Mouse (Mus musculus) MEL (cell line): ENCODE results near the gene Gigyf1. TPM values are rescaled to one million over a fixed set of nuclear protein-coding genes. Genes with fewer than 3 reads are reported as not detected.

Experiments used
- DNase-seq: peaks from one replicate; pipeline ENCODE4 v3.0.0; 2011; ENCODE audit warnings: low read depth, low spot score
- H3K27ac ChIP-seq: 2 replicates; pipeline ENCODE4 v1.5.1; 2012; ENCODE audit warnings: low read depth, mild to moderate bottlenecking, control low read depth, low read length, moderate library complexity; ENCODE audit not compliant: control insufficient read depth
- H3K27me3 ChIP-seq, 2 experiments: fragments of 150-350 bp in 1 of 2; sonication (generic) in 1 of 2; 2 replicates each; pipeline ENCODE4 v1.6.1; 2012; ENCODE audit warnings: low read length in 2 of 2, mild to moderate bottlenecking in 2 of 2, improper control_type of control experiment in 1 of 2, moderate library complexity in 1 of 2; ENCODE audit not compliant: insufficient read depth in 2 of 2, control insufficient read depth in 1 of 2
- H3K36me3 ChIP-seq, 2 experiments: 2 replicates each; pipeline ENCODE4 v1.6.1; 2012 to 2014; ENCODE audit warnings: low read length in 2 of 2, improper control_type of control experiment in 1 of 2, inconsistent platforms in 1 of 2, mild to moderate bottlenecking in 1 of 2; ENCODE audit not compliant: insufficient read depth in 2 of 2, control insufficient read depth in 1 of 2
- H3K4me1 ChIP-seq, 2 experiments: fragments of 150-350 bp in 1 of 2; sonication (generic) in 1 of 2; 2 replicates each; pipeline ENCODE4 v1.6.1; 2012; ENCODE audit warnings: low read length in 2 of 2, improper control_type of control experiment in 1 of 2, mild to moderate bottlenecking in 1 of 2; ENCODE audit not compliant: insufficient read depth in 2 of 2, control insufficient read depth in 1 of 2
- H3K4me3 ChIP-seq, 2 experiments: fragments of 150-350 bp in 1 of 2; sonication (generic) in 1 of 2; 2 replicates each; pipeline ENCODE4 v1.5.1; 2012; ENCODE audit warnings: low read depth in 2 of 2, low read length in 2 of 2, mild to moderate bottlenecking in 2 of 2, moderate library complexity in 2 of 2, control low read depth in 1 of 2, improper control_type of control experiment in 1 of 2; ENCODE audit not compliant: control insufficient read depth in 1 of 2, insufficient read depth in 1 of 2
- H3K79me2 ChIP-seq: 2 replicates; pipeline ENCODE4 v1.6.1; 2012; ENCODE audit warnings: mild to moderate bottlenecking, low read length, moderate library complexity; ENCODE audit not compliant: control insufficient read depth, poor library complexity, insufficient read depth
- H3K9ac ChIP-seq: 2 replicates; pipeline ENCODE4 v1.6.1; 2012; ENCODE audit warnings: low read depth, mild to moderate bottlenecking, control low read depth, low read length, moderate library complexity; ENCODE audit not compliant: control insufficient read depth, poor library complexity, severe bottlenecking
- H3K9me3 ChIP-seq: fragments of 150-350 bp; sonication (generic); replicated peaks from 2 replicates; pipeline ENCODE4 v1.6.1; 2012; ENCODE audit warnings: mild to moderate bottlenecking, low read length, improper control_type of control experiment, moderate library complexity; ENCODE audit not compliant: insufficient read depth
- BHLHE40 ChIP-seq: IDR thresholded peaks from 2 replicates; pipeline ENCODE4 v1.6.1; 2012; ENCODE audit warnings: low read depth, mild to moderate bottlenecking, inconsistent platforms, low read length, improper control_type of control experiment, borderline replicate concordance
- CHD2 ChIP-seq: IDR thresholded peaks from 2 replicates; pipeline ENCODE4 v1.6.1; 2011; ENCODE audit warnings: low read length, improper control_type of control experiment
- CTCF ChIP-seq, 3 experiments: IDR thresholded peaks in 2 of 3; conservative IDR thresholded peaks in 1 of 3; 2 replicates each; pipeline ENCODE4 v1.5.1; 2011 to 2012; ENCODE audit warnings: low read length in 3 of 3, low read depth in 2 of 3, mild to moderate bottlenecking in 2 of 3, improper control_type of control experiment in 1 of 3, inconsistent platforms in 1 of 3, mixed read lengths in 1 of 3, moderate library complexity in 1 of 3; ENCODE audit not compliant: control insufficient read depth in 1 of 3, insufficient read depth in 1 of 3, poor library complexity in 1 of 3, severe bottlenecking in 1 of 3
- GABPA ChIP-seq: IDR thresholded peaks from 2 replicates; pipeline ENCODE4 v1.6.1; 2012; ENCODE audit warnings: low read depth, mild to moderate bottlenecking, inconsistent platforms, low read length, improper control_type of control experiment, moderate library complexity
- GATA1 ChIP-seq: IDR thresholded peaks from 2 replicates; pipeline ENCODE4 v1.6.1; 2011; ENCODE audit warnings: low read depth, low read length, improper control_type of control experiment
- HCFC1 ChIP-seq: IDR thresholded peaks from 2 replicates; pipeline ENCODE4 v1.6.1; 2012; ENCODE audit warnings: low read depth, mild to moderate bottlenecking, inconsistent platforms, low read length, improper control_type of control experiment, moderate library complexity
- JUND ChIP-seq: IDR thresholded peaks from 2 replicates; pipeline ENCODE4 v1.6.1; 2011; ENCODE audit warnings: low read depth, mild to moderate bottlenecking, improper control_type of control experiment, low read length
- MAFK ChIP-seq: IDR thresholded peaks from 2 replicates; pipeline ENCODE4 v1.6.1; 2011; ENCODE audit warnings: low read depth, mild to moderate bottlenecking, low read length, improper control_type of control experiment, borderline replicate concordance
- MAZ ChIP-seq: IDR thresholded peaks from 2 replicates; pipeline ENCODE4 v1.6.1; 2012; ENCODE audit warnings: low read depth, mild to moderate bottlenecking, inconsistent platforms, low read length, improper control_type of control experiment
- MEF2A ChIP-seq: IDR thresholded peaks from 2 replicates; pipeline ENCODE4 v1.6.1; 2014; ENCODE audit warnings: low read depth, mild to moderate bottlenecking, inconsistent platforms, low read length, improper control_type of control experiment; ENCODE audit not compliant: poor library complexity, insufficient replicate concordance, severe bottlenecking; ENCODE audit errors: extremely low read depth
- MXI1 ChIP-seq: IDR thresholded peaks from 2 replicates; pipeline ENCODE4 v1.6.1; 2011; ENCODE audit warnings: mild to moderate bottlenecking, low read depth, low read length, improper control_type of control experiment
- MYC ChIP-seq: IDR thresholded peaks from 2 replicates; pipeline ENCODE4 v1.6.1; 2011; ENCODE audit warnings: low read depth, mild to moderate bottlenecking, low read length, improper control_type of control experiment, moderate library complexity
- POLR2A ChIP-seq, 2 experiments: IDR thresholded peaks; 2 replicates each; pipeline ENCODE4 v1.6.1; 2011 to 2012; ENCODE audit warnings: low read length in 2 of 2, mild to moderate bottlenecking in 2 of 2, control low read depth in 1 of 2, improper control_type of control experiment in 1 of 2, low read depth in 1 of 2, moderate library complexity in 1 of 2; ENCODE audit not compliant: control insufficient read depth in 1 of 2, insufficient read depth in 1 of 2, poor library complexity in 1 of 2
- POLR2AphosphoS5 ChIP-seq: IDR thresholded peaks from 2 replicates; pipeline ENCODE4 v1.6.1; 2012; ENCODE audit warnings: low read depth, borderline replicate concordance, mild to moderate bottlenecking, inconsistent platforms, low read length, moderate library complexity, mixed read lengths
- RCOR1 ChIP-seq: IDR thresholded peaks from 2 replicates; pipeline ENCODE4 v1.6.1; 2012; ENCODE audit warnings: low read depth, mild to moderate bottlenecking, inconsistent platforms, low read length, improper control_type of control experiment
- SMC3 ChIP-seq: IDR thresholded peaks from 2 replicates; pipeline ENCODE4 v1.6.1; 2011; ENCODE audit warnings: low read depth, low read length, improper control_type of control experiment
- TAL1 ChIP-seq: IDR thresholded peaks from 2 replicates; pipeline ENCODE4 v1.6.1; 2012; ENCODE audit warnings: mild to moderate bottlenecking, inconsistent platforms, low read length, moderate library complexity, mixed read lengths
- ZKSCAN1 ChIP-seq: IDR thresholded peaks from 2 replicates; pipeline ENCODE4 v1.6.1; 2012; ENCODE audit warnings: low read depth, mild to moderate bottlenecking, inconsistent platforms, low read length, improper control_type of control experiment, moderate library complexity
- ZMIZ1 ChIP-seq: IDR thresholded peaks from 2 replicates; pipeline ENCODE4 v1.6.1; 2012; ENCODE audit warnings: low read depth, mild to moderate bottlenecking, inconsistent platforms, low read length, improper control_type of control experiment, moderate library complexity
- ZNF384 ChIP-seq: IDR thresholded peaks from 2 replicates; pipeline ENCODE4 v1.6.1; 2012; ENCODE audit warnings: low read depth, mild to moderate bottlenecking, inconsistent platforms, low read length, improper control_type of control experiment
- polyA plus RNA-seq, 2 experiments: library from polyadenylated mRNA; stranded (reverse) in 1 of 2; unstranded in 1 of 2; fragments of >175 nt in 1 of 2; fragments of >200 nt in 1 of 2; gene quantifications; 2 replicates each; pipeline versions ENCODE4 v1.2.1 to v1.2.4; 2012; ENCODE audit warnings: low replicate concordance in 2 of 2, low read depth in 1 of 2; ENCODE audit not compliant: insufficient read length in 2 of 2, insufficient read depth in 1 of 2, missing spikeins in 1 of 2
- total RNA-seq: library from RNA; depleted of rRNA; stranded (reverse); fragments of 300-350 nt; gene quantifications from 2 replicates; pipeline ENCODE4 v1.2.3, GENCODE M21; 2012

Gigyf1 gene
- total and polyA plus RNA-seq, 3 experiments: 5.1 to 24.6 TPM; not detected in 1

DNA sequence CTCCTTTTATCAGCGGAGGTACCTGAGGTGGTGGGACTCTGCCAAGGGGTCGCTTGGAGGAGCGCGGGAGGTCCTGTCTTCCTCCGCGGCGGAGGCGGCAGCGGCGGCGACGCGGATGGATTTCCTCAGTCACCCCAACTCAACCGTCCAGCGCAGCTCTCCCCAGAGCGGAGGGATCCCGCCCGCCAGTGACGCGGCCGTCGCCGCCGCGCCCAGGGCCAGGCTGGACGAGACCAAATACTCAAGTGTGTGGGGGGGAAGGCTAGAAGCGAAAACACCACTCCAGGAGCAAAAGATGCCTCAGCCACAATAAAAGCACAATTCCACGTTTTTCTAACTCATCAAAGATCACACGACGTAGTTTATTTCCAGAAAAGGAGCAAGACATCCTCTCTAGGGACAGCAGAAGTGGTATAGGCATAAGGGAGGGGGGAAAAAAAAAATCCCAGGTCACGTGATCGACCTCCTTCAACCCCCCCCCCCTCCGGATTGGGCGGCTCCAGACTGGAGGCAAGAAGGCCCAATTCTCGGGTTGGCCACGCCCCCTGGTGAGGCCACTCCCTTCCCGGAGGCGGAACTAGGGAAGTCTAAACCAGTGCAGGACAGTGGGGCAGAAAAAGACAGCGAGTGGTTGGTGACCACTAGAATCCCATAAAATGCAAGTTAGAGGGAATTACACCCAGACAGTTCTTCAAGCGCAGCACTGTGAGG lies 14.9 kb downstream of the Gigyf1 start, which contains the start of the genes Epo and Gnb2 (continued):
- TF ChIP-seq MEF2A (no peak), SMC3 (no peak), GATA1 (no peak), CHD2 (0 out of 2 replicates have a peak, but pooled peaks have one; percentile 19), ZKSCAN1 (no peak; the same call in 1 of the 2 replicates)
- TF ChIP-seq, all 39 proteins: peak for 26

GRCm38 (mm10) chr5:137534762-137535161 lies 16.4 kb downstream of the Gigyf1 start:
- DNase-seq: no peak
- no peaks in the 10 kb centered on the region for H3K27me3 ChIP-seq
- peaks cover 4 to 5% of the 10 kb centered on the region in 2 experiments; a peak in 1 of 4 replicates for H3K4me1 ChIP-seq
- no peak overlapping the region for H3K27ac ChIP-seq
- no peak overlapping the region for H3K9ac ChIP-seq
- peaks cover 0 to 6% of the 10 kb centered on the region in 2 experiments; a peak in 2 of 4 replicates for H3K36me3 ChIP-seq
- no peak for TF ChIP-seq JUND
- no peak for TF ChIP-seq HCFC1
- TF ChIP-seq MEF2A: no peak
- TF ChIP-seq MAFK: no peak
- no peak for TF ChIP-seq CTCF (IDR thresholded peaks at IDR 0.05 in 2 of 3, conservative IDR thresholded peaks at IDR 0.05 in 1 of 3; ENCODE audit: control insufficient read depth in 1 of 3, insufficient read depth in 1 of 3, low read depth in 2 of 3, low read length in 3 of 3, poor library complexity in 1 of 3, severe bottlenecking in 1 of 3)
- no peak for TF ChIP-seq ZNF384
- no peak for TF ChIP-seq POLR2A (IDR thresholded peaks at IDR 0.05; ENCODE audit: control insufficient read depth in 1 of 2, insufficient read depth in 1 of 2, low read depth in 1 of 2, low read length in 2 of 2, poor library complexity in 1 of 2)
- no peak for TF ChIP-seq ZMIZ1
- no peak for TF ChIP-seq TAL1
- TF ChIP-seq POLR2AphosphoS5: no peak
- TF ChIP-seq GABPA: no peak
- no peak for TF ChIP-seq MAZ
- no peak for TF ChIP-seq CHD2
- no peak for TF ChIP-seq MYC
- peaks cover 28% of the 10 kb centered on the region for H3K79me2 ChIP-seq
- no peaks in the 10 kb centered on the region for H3K9me3 ChIP-seq
- H3K4me3 ChIP-seq: peak overlapping the region in 1 of 2 experiments; percentile 48; a peak in 1 of 4 replicates

DNA sequence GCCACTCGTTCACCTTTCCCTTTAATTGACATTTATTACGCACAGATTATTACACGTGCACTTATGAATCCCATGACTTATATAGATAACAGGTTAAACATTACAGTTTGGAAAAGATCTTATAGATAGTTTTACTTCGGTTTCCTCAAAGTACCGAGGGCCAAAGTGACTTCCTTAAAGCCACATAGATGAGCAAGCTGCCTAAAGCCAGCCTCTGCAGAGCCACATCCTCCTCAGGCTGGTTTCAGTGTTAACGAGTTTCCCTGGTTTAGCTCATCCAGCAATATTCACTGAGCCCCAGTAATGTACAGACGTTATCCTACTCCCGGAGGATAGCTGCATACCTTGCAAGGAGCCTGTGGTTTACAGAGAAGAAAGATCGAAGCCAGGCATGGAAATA lies 17.0 kb downstream of the Gigyf1 start:
- Histone ChIP-seq H3K9me3 (no peaks in the 10 kb centered on the region), H3K4me1 (peaks cover 4 to 5% of the 10 kb centered on the region in 2 experiments; a peak in 1 of 4 replicates), H3K27ac (no peak overlapping the region), H3K79me2 (peaks cover 25% of the 10 kb centered on the region), H3K27me3 (no peaks in the 10 kb centered on the region), H3K36me3 (peaks cover 0 to 6% of the 10 kb centered on the region in 2 experiments; a peak in 2 of 4 replicates), H3K9ac (no peak overlapping the region), H3K4me3 (peak overlapping the region in 1 of 2 experiments; percentile 48; a peak in 1 of 4 replicates)
- DNase-seq: peak; percentile 50
- TF ChIP-seq MXI1: no peak
- TF ChIP-seq RCOR1: no peak
- peak; percentile 27; the same call in 1 of the 2 replicates for TF ChIP-seq BHLHE40
